Mouse (Mus musculus) spleen, adult 2 months (tissue): ENCODE measurements around the gene Fbxl17. TPM values are rescaled to one million over a fixed set of nuclear protein-coding genes. Genes with fewer than 3 reads are reported as not detected.

Source experiments
- DNase-seq, 2 experiments: peaks; one replicate each; pipeline versions ENCODE4 v3.0.0 to v3.0.0-alpha.2; 2012 to 2021; ENCODE audit warnings: low spot score in 2 of 2, low read depth in 1 of 2
- H3K27ac ChIP-seq: fragments of 200-500 bp; 2 replicates; pipeline ENCODE4 v1.5.1; 2012; ENCODE audit warnings: low read length, inconsistent platforms; ENCODE audit not compliant: insufficient read depth
- H3K27me3 ChIP-seq: fragments of 200-500 bp; 2 replicates; pipeline ENCODE4 v1.6.1; 2012; ENCODE audit warnings: mild to moderate bottlenecking, moderate library complexity, low read length, inconsistent platforms; ENCODE audit not compliant: control insufficient read depth, insufficient read depth
- H3K36me3 ChIP-seq: fragments of 200-500 bp; 2 replicates; pipeline ENCODE4 v1.6.1; 2012; ENCODE audit warnings: mild to moderate bottlenecking, low read length, inconsistent platforms; ENCODE audit not compliant: control insufficient read depth, insufficient read depth
- H3K4me1 ChIP-seq: fragments of 200-500 bp; 2 replicates; pipeline ENCODE4 v1.6.1; 2011; ENCODE audit warnings: inconsistent platforms; ENCODE audit not compliant: control insufficient read depth, insufficient read depth, insufficient read length
- H3K4me3 ChIP-seq: fragments of 200-500 bp; 2 replicates; pipeline ENCODE4 v1.5.1; 2011; ENCODE audit warnings: mild to moderate bottlenecking, inconsistent platforms; ENCODE audit not compliant: insufficient read depth, insufficient read length; ENCODE audit errors: extremely low read depth
- CTCF ChIP-seq: fragments of 200-500 bp; IDR thresholded peaks from 2 replicates; pipeline ENCODE4 v1.5.1; 2011; ENCODE audit warnings: mild to moderate bottlenecking, inconsistent platforms; ENCODE audit not compliant: insufficient read depth, insufficient read length, insufficient replicate concordance; ENCODE audit errors: extremely low read depth
- POLR2A ChIP-seq: fragments of 200-500 bp; IDR thresholded peaks from 2 replicates; pipeline ENCODE4 v1.6.1; 2011; ENCODE audit warnings: low read depth, low read length, inconsistent platforms
- WGBS: fragments of 180-500 bp; shearing (Covaris S2); methylation state at CpG from one replicate; pipeline ENCODE4 v1.1.7; 2018; 5-methylcytosine and 5-hydroxymethylcytosine counted together
- polyA plus RNA-seq: library from polyadenylated mRNA; depleted of rRNA; stranded (reverse); fragments of >200 nt; gene quantifications from 2 replicates; pipeline ENCODE4 v1.2.3, GENCODE M21; 2012

Gene Fbxl17
- polyA plus RNA-seq, 1 experiment = 4.7 TPM

GRCm38 (mm10) chr17:63198703-63199102 is 301.1 kb downstream of the Fbxl17 start:
- H3K4me1 ChIP-seq = no peaks in the 10 kb centered on the region
- H3K27ac ChIP-seq = no peak overlapping the region
- no peak for DNase-seq
- TF ChIP-seq POLR2A (no peak), CTCF (no peak)
- WGBS = 93% methylated on average over 1 of the region's 1 CpGs
- H3K27me3 ChIP-seq = no peaks in the 10 kb centered on the region
- H3K36me3 ChIP-seq = no peaks in the 10 kb centered on the region
- H3K4me3 ChIP-seq = no peak overlapping the region

GRCm38 (mm10) chr17:63195496-63195895 is 304.3 kb downstream of the Fbxl17 start:
- TF ChIP-seq POLR2A = no peak
- TF ChIP-seq CTCF = no peak
- Histone ChIP-seq H3K4me3 (no peak overlapping the region), H3K4me1 (no peaks in the 10 kb centered on the region), H3K27ac (no peak overlapping the region), H3K36me3 (no peaks in the 10 kb centered on the region), H3K27me3 (no peaks in the 10 kb centered on the region)
- WGBS = 93% methylated on average over 2 of the region's 2 CpGs
- no peak for DNase-seq

GRCm38 (mm10) chr17:63193196-63193595 is 306.6 kb downstream of the Fbxl17 start:
- WGBS = 40% methylated on average over 7 of the region's 7 CpGs
- no peak overlapping the region for H3K4me3 ChIP-seq
- no peak overlapping the region for H3K27ac ChIP-seq

GRCm38 (mm10) chr17:63191345-63191744 is 308.5 kb downstream of the Fbxl17 start:
- H3K4me3 ChIP-seq = no peak overlapping the region
- TF ChIP-seq CTCF (no peak), POLR2A (no peak)
- peaks cover 3% of the 10 kb centered on the region; the same call in 1 of the 2 replicates for H3K4me1 ChIP-seq
- no peak overlapping the region for H3K27ac ChIP-seq
- DNase-seq = no peak
- H3K27me3 ChIP-seq = no peaks in the 10 kb centered on the region
- 90% methylated on average over 8 of the region's 8 CpGs for WGBS
- H3K36me3 ChIP-seq = peaks cover under 1% of the 10 kb centered on the region; the same call in 1 of the 2 replicates

More at GRCm38 (mm10) chr17:63193196-63193595, 306.6 kb downstream of the Fbxl17 start:
- Histone ChIP-seq H3K4me1 (peaks cover 3% of the 10 kb centered on the region; the same call in 1 of the 2 replicates), H3K36me3 (no peaks in the 10 kb centered on the region), H3K27me3 (no peaks in the 10 kb centered on the region)
- TF ChIP-seq POLR2A (no peak), CTCF (no peak)
- DNase-seq = no peak

GRCm38 (mm10) chr17:63189274-63189673 is 310.5 kb downstream of the Fbxl17 start:
- Histone ChIP-seq H3K4me3 (no peak overlapping the region), H3K27ac (no peak overlapping the region), H3K36me3 (peaks cover 2% of the 10 kb centered on the region; the same call in 1 of the 2 replicates), H3K27me3 (no peaks in the 10 kb centered on the region), H3K4me1 (peaks cover 3% of the 10 kb centered on the region; the same call in 1 of the 2 replicates)
- WGBS = 13% methylated on average over 8 of the region's 8 CpGs
- peak; percentile 45 to 59 for DNase-seq
- no peak for TF ChIP-seq POLR2A
- TF ChIP-seq CTCF = no peak

- DNase-seq = no peak
- Histone ChIP-seq H3K4me3 (no peak overlapping the region), H3K27me3 (no peaks in the 10 kb centered on the region), H3K36me3 (peaks cover 2% of the 10 kb centered on the region; the same call in 1 of the 2 replicates), H3K27ac (no peak overlapping the region), H3K4me1 (peaks cover 3% of the 10 kb centered on the region; the same call in 1 of the 2 replicates)
- no peak for TF ChIP-seq POLR2A
- no peak for TF ChIP-seq CTCF
- 86% methylated on average over 9 of the region's 9 CpGs for WGBS
These were observed 314.3 kb downstream of the Fbxl17 start for GRCm38 (mm10) chr17:63185531-63185930.

- no peak for TF ChIP-seq POLR2A
- no peak for TF ChIP-seq CTCF
- H3K27ac ChIP-seq = no peak overlapping the region
- peaks cover 3% of the 10 kb centered on the region; the same call in 1 of the 2 replicates for H3K4me1 ChIP-seq
- WGBS = 92% methylated on average over 10 of the region's 10 CpGs
- H3K4me3 ChIP-seq = no peak overlapping the region
- DNase-seq = no peak
- peaks cover 2% of the 10 kb centered on the region; the same call in 1 of the 2 replicates for H3K36me3 ChIP-seq
- H3K27me3 ChIP-seq = no peaks in the 10 kb centered on the region
These were observed 314.8 kb downstream of the Fbxl17 start for GRCm38 (mm10) chr17:63184844-63185504.
